8 mouse cellular contexts compared by ENCODE assay signal in the genomic region with DNA sequence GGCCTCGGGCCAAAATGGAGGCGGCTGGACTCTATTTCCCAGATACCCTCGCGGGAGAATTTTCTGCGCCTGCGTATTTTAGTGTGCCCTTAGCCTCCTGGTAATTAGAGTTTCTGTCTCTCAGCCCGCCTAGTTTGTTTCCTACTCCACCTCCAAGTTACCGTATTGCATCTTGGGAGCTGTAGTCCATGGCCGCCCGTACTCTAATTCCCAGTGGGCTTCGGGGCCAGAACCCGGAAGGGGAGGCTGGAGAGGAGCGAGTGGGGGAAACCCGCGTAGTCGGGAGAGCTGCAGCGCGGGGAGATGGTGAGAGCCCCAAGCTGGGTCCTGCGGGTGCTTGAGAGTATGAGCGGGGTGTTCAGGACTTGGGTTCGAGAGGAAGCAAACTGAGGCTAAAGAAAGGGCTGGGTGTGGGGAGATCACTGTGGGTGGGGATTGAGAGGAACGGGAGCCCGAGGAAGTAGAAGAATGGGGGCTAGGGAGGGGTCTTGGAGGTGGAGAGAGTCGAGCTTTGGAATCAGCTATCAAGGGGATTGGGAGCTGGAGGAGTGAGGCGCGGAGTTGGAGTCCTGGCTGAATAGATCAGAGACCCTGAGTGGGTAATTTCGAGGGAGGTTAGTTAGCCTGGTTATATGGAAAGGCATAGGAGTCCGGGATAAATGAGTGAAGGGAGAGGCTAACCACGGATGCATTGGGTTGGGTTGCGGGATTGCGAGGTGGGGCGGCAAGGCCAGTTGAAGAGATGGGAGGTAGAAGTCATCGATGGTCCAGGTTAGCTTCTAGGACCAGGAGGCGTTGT. TPM values are rescaled to one million over a fixed set of nuclear protein-coding genes. Genes with fewer than 3 reads are reported as not detected.
A peak's percentile ranks its signal among the peaks of the same experiment; 100 is the strongest.
DNase-seq lines count a peak whose midpoint lies in the region; ATAC-seq and TF ChIP-seq lines count a peak whose summit lies in the region.

A gene (plus strand): TSS at position 229 of the 799 bp plus-strand sequence.

- H3K27me3 ChIP-seq in embryonic facial prominence, embryonic 15.5 days, result no peaks in the 10 kb centered on the region
- H3K27me3 ChIP-seq in limb, embryonic 14.5 days (ENCODE audit: control insufficient read depth, insufficient read depth, low read length), result no peaks in the 10 kb centered on the region
- no peaks in the 10 kb centered on the region for H3K27me3 ChIP-seq in midbrain, postnatal 0 days (ENCODE audit: insufficient read depth, low read length)

- TF ChIP-seq POLR2A in bone marrow, adult 2 months (IDR thresholded peaks at IDR 0.05; ENCODE audit: borderline replicate concordance, control insufficient read depth, low read depth, low read length), result peak; percentile 90; the same call in 1 of the 2 replicates
- peak; percentile 92; the same call in 1 of the 2 replicates for TF ChIP-seq POLR2A in limb, embryonic 14.5 days (IDR thresholded peaks at IDR 0.05; ENCODE audit: borderline replicate concordance, extremely low read depth, insufficient read depth, insufficient read length)

- no peaks in the 10 kb centered on the region for H3K36me3 ChIP-seq in embryonic facial prominence, embryonic 15.5 days
- H3K36me3 ChIP-seq in limb, embryonic 14.5 days (ENCODE audit: control insufficient read depth, insufficient read depth, low read length), result no peaks in the 10 kb centered on the region
- H3K36me3 ChIP-seq in midbrain, postnatal 0 days (ENCODE audit: insufficient read depth, low read length), result no peaks in the 10 kb centered on the region

- DNase-seq in 416B (ENCODE audit: low read depth), result peak; percentile 98
- peak; percentile 99 for DNase-seq in heart, adult 8-10 months (ENCODE audit: low spot score)
- DNase-seq in kidney, adult 9 months, result peak; percentile 98
- DNase-seq in limb, embryonic 14.5 days (ENCODE audit: low spot score), result peak; percentile 99
- peak; percentile 99 for DNase-seq in midbrain, postnatal 0 days (ENCODE audit: low spot score)
- DNase-seq in spleen, postnatal 14 days (ENCODE audit: low spot score in 2 of 2), result peak; percentile 76 to 86

- H3K4me1 ChIP-seq in bone marrow, adult 2 months (ENCODE audit: control insufficient read depth, insufficient read depth, low read length), result no peaks in the 10 kb centered on the region; the same call in 1 of the 2 replicates
- H3K4me1 ChIP-seq in embryonic facial prominence, embryonic 15.5 days, result peaks cover 24% of the 10 kb centered on the region
- peaks cover 12% of the 10 kb centered on the region for H3K4me1 ChIP-seq in limb, embryonic 14.5 days (ENCODE audit: control insufficient read depth, insufficient read depth, low read length)
- H3K4me1 ChIP-seq in midbrain, postnatal 0 days (ENCODE audit: insufficient read depth, low read length), result no peaks in the 10 kb centered on the region

- no peaks in the 10 kb centered on the region for H3K9me3 ChIP-seq in embryonic facial prominence, embryonic 15.5 days (replicated peaks)
- H3K9me3 ChIP-seq in limb, embryonic 14.5 days (ENCODE audit: control insufficient read depth, low read length), result 0 out of 2 replicates have a peak, but pooled peaks cover 4% of the 10 kb centered on the region
- H3K9me3 ChIP-seq in midbrain, postnatal 0 days (ENCODE audit: low read length), result no peaks in the 10 kb centered on the region

- peak within 1 kb of the TSS; percentile 64 for H3K9ac ChIP-seq in embryonic facial prominence, embryonic 15.5 days
- peak within 1 kb of the TSS; percentile 66 for H3K9ac ChIP-seq in limb, embryonic 14.5 days (ENCODE audit: low read depth, low read length, severe bottlenecking)
- peak within 1 kb of the TSS; percentile 75 for H3K9ac ChIP-seq in midbrain, postnatal 0 days (replicated peaks; ENCODE audit: low read length, poor library complexity, severe bottlenecking)

- 0 out of 2 replicates have a peak within 1 kb of the TSS, but pooled peaks have one; percentile 21 for H3K27ac ChIP-seq in bone marrow, adult 2 months (ENCODE audit: control insufficient read depth, insufficient read depth, low read depth, low read length, poor library complexity)
- H3K27ac ChIP-seq in embryonic facial prominence, embryonic 15.5 days (replicated peaks), result peak within 1 kb of the TSS; percentile 66; the same call in 1 of the 2 replicates
- no peak within 1 kb of the TSS for H3K27ac ChIP-seq in limb, embryonic 14.5 days (replicated peaks; ENCODE audit: low read depth, low read length)
- H3K27ac ChIP-seq in midbrain, postnatal 0 days (ENCODE audit: low read depth, low read length), result peak within 1 kb of the TSS; percentile 65

- no peak for TF ChIP-seq CTCF in bone marrow, adult 2 months (IDR thresholded peaks at IDR 0.05; ENCODE audit: control insufficient read depth, insufficient read depth, low read length)
- no peak for TF ChIP-seq CTCF in midbrain, postnatal 0 days (IDR thresholded peaks at IDR 0.05)

- WGBS in bone marrow, adult 2 months, result 1% methylated on average over 34 of the region's 34 CpGs
- 2% methylated on average over 34 of the region's 34 CpGs for WGBS in embryonic facial prominence, embryonic 15.5 days
- 3% methylated on average over 34 of the region's 34 CpGs for WGBS in limb, embryonic 14.5 days
- 2% methylated on average over 34 of the region's 34 CpGs for WGBS in midbrain, postnatal 0 days

- peak; percentile 95 for ATAC-seq in embryonic facial prominence, embryonic 15.5 days (ENCODE audit: insufficient number of reproducible peaks, low FRiP score, low TSS enrichment, low read depth)
- ATAC-seq in limb, embryonic 14.5 days (ENCODE audit: low FRiP score, low read depth), result peak; percentile 96
- peak; percentile 92 for ATAC-seq in midbrain, postnatal 0 days (ENCODE audit: low FRiP score)

- H3K4me2 ChIP-seq in embryonic facial prominence, embryonic 15.5 days (replicated peaks), result peak within 1 kb of the TSS; percentile 77
- H3K4me2 ChIP-seq in limb, embryonic 14.5 days (replicated peaks; ENCODE audit: low read depth, low read length, severe bottlenecking), result peak within 1 kb of the TSS; percentile 90
- H3K4me2 ChIP-seq in midbrain, postnatal 0 days (ENCODE audit: low read depth, low read length, poor library complexity, severe bottlenecking), result peak within 1 kb of the TSS; percentile 89

- H3K4me3 ChIP-seq in bone marrow, adult 2 months (replicated peaks; ENCODE audit: control insufficient read depth, low read depth, low read length), result peak within 1 kb of the TSS; percentile 84
- peak within 1 kb of the TSS; percentile 79 for H3K4me3 ChIP-seq in embryonic facial prominence, embryonic 15.5 days (replicated peaks)
- peak within 1 kb of the TSS; percentile 76 for H3K4me3 ChIP-seq in limb, embryonic 14.5 days (replicated peaks; ENCODE audit: low read length)
- peak within 1 kb of the TSS; percentile 67 for H3K4me3 ChIP-seq in midbrain, postnatal 0 days (ENCODE audit: low read depth, low read length)

RNA-seq across cellular contexts. Expression of the gene that starts here (rescaled TPM):
- polyA plus RNA-seq in bone marrow, adult 2 months (2011; ENCODE audit: insufficient read depth, insufficient read length, low replicate concordance, missing spikeins), result 3.9 and 4.8 TPM in 2 replicates
- 14.7 and 16.3 TPM in 2 replicates for polyA plus RNA-seq in embryonic facial prominence, embryonic 15.5 days (2015; fragmentation: Nextera tagmentation; extraction: Ambion mirVana)
- total RNA-seq in heart, adult 8-10 months (2022), result 1 to 10 TPM; 4.2 to 6.0 (median 5.3) TPM
- 10.6 and 14.6 TPM in 2 replicates for polyA plus RNA-seq in limb, embryonic 14.5 days (2012; rRNA removed)
- 9.9 and 11.2 TPM in 2 replicates for polyA plus RNA-seq in limb, embryonic 14.5 days (2014; fragmentation: Nextera tagmentation; extraction: Ambion mirVana)
- 19.8 and 20.6 TPM in 2 replicates for total RNA-seq in midbrain, postnatal 0 days (2014; rRNA removed)
- 9.9 and 11.6 TPM in 2 replicates for polyA plus RNA-seq in midbrain, postnatal 0 days (2015; fragmentation: Nextera tagmentation; extraction: Ambion mirVana)
